Mouse (Mus musculus): Measurements from ENCODE around the gene Btrc.

DNA sequence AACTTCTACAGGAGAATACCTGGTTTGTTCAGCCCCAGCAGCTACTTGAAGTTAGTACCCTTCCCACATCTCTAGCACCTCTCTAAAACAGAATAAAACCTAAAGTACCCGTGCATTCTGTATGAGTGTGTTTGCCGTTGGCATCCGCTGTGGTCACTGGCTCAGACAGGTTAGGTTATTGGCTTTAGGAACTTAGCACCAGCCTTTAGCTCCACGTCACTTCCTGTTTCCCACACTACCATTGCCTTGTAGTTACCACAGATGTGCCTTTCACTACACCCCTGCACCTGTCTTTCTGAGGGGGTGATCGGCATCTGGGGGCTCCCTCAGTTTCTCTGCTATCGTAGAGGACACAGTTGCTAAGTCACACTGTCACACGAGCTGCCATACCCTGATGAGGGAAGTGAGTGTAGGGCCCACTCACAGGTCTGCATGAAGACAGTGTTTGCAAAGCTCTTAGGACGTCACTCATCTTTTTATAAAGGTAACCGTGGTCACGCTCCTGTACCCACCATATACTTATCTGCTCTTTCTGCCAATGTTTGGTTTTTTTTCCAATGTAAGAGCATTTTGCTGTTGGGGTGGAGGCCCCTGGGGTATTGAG lies 164.5 kb downstream of the Btrc start:
- TF ChIP-seq CTCF (IDR thresholded peaks at IDR 0.05; ENCODE audit: borderline replicate concordance, insufficient read depth, low read depth, low read length) (no peak), POLR2A (IDR thresholded peaks at IDR 0.05; ENCODE audit: borderline replicate concordance, insufficient read depth, low read length) (no peak)

Measured in cerebellum, adult 2 months (tissue).